Mouse (Mus musculus) cerebellum, adult 18-20 months (tissue): ENCODE results near the gene Jak1.
"Not testable (repeated sequence)": the region's sequence is repeated elsewhere in the genome, so short reads cannot be mapped to it uniquely, and the experiment has no call there.

Experiments used
- DNase-seq, 2 experiments: peaks; one replicate each; pipeline ENCODE4 v3.0.0; 2021

The Jak1 gene

DNA sequence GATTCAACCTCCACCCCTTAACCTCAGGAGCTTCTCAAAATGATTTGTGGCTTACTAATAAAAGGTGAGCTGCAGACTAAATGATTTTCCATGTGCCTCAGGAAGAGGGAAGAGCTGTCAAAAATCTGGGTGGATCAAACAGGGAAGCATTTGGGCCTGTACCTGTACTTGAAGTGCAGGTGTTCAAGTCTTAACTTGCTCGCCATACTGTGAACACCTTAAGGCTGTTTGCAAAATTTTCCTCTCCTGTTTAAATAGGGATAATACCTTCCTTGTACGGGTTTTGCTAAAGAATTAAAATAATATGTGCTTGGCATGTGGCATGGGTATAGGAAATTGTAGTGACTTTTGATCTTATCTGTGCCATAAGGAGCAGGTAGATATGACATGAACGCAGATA is 5.7 kb upstream of the Jak1 start:
- DNase-seq, result no peak

- not testable (repeated sequence) for DNase-seq
Measured at GRCm38 (mm10) chr4:101268506-101268905, 3.4 kb upstream of the Jak1 start.

- DNase-seq, result no peak
Measured at GRCm38 (mm10) chr4:101265523-101265922, 441 bp upstream of the Jak1 start.

DNA sequence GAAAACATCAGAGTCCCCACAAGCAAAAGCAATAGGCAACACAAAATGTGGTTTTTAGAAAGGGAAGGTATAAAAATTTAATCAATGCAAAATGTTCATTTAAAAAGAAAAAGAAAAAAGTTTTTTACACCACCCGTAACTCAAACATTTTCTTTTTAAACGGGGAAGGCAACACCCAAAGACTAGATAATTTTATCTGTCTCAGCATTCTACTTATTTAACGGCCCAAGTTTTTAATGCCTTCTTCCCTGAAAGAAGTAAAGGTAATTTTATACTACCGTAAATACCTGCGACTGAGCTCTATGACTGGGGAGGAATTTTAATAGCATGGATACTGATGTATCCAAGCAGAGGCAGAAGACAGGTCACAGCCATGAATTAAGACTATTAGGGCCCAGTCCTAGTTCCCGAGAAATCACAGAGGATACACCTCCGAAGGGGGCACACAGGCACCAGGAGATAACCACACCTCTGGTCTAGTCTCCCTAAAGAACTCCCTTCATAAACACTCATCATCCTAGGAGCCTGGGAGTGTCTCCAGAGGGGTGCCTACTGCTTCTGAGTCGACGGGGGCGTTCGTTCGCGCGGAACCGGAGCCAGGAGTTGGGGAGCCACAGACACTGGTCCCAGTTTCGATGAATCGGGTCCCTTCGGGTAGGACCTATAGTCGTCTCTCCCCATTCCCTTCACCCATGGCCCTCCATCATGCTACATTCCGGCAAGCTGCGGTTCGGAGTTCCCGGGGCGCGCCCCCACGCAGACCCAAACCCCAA is 928 bp downstream of the Jak1 start:
- no peak for DNase-seq

- no peak for DNase-seq
Measured at GRCm38 (mm10) chr4:101261596-101261995, 3.5 kb downstream of the Jak1 start.

DNA sequence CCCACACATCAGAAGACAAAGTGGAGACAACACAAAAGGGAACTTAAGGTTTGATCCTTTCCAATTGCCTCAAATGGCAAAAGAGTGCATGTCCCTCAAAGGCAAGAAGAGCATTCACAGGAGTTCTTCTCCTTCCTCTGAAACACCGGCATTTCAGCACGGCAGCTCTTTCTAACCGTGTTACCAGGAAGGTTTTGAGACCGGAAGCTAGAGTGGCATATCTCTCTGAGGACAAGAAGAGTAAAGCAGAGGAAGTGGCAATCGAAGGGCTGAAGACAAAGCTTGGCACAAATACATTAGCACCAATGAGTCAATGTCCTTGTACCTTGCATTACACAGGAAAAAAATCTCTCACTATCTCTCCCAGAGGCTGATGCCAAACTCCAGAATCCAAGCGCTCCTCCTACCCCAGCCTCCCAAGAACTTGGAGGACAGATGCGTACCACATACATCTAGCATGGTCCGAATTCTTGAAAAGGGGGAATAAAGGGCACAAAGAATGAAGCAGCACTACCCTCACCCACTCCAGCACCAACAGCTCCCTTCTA is 4.3 kb downstream of the Jak1 start:
- DNase-seq, result no peak

DNA sequence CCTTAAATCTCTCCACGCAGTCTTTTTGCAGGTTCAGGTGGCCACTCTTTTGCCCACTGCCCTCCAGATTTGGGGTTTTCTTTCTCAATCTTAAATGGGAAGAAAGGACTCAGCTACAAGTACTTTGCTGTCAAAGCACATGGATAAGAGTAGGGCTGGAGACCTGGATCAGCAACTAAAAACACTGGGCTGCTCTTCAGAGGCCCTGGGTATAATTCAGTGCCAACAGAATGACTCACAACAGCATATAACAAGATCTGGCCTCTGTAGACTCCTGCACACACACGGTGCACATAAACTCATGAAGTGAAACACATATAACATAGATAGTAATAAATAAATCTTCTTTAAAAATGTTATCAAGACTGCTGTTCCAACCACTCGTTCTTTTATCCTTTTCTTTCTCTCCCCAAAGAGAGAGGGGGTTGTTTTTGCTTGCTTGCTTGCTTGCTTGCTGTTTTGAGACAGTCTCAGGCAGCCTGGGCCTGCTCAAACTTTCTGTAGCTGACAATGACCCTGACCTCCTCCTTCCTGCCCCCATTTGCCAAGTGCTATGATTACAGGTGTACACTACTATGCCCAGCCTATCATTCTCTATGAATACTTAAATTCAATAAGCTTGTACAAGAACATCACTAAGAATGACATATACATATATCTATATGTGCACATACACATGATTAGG is 8.4 kb downstream of the Jak1 start:
- no peak for DNase-seq

- no peak for DNase-seq
Measured at GRCm38 (mm10) chr4:101254606-101255349, 10.3 kb downstream of the Jak1 start.

DNA sequence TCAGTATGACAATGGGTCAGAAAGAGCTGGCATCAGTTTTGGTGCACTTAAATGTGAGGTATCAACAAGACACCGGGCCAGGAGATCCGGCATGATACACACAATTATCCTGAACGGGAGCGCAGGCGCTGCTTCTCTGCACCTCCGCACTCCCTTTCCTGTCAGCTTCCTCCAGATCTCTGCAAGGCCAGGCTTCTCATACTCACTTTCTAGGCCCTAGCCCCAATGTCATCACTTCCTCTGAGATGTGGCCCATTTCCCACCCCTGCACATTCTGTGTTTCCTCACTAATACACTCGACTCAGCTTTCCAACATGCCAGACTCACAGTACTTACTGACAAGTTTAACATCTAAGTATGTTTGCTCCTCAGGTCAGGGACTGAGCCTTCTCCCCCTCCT is 11.1 kb downstream of the Jak1 start:
- DNase-seq, result no peak

DNA sequence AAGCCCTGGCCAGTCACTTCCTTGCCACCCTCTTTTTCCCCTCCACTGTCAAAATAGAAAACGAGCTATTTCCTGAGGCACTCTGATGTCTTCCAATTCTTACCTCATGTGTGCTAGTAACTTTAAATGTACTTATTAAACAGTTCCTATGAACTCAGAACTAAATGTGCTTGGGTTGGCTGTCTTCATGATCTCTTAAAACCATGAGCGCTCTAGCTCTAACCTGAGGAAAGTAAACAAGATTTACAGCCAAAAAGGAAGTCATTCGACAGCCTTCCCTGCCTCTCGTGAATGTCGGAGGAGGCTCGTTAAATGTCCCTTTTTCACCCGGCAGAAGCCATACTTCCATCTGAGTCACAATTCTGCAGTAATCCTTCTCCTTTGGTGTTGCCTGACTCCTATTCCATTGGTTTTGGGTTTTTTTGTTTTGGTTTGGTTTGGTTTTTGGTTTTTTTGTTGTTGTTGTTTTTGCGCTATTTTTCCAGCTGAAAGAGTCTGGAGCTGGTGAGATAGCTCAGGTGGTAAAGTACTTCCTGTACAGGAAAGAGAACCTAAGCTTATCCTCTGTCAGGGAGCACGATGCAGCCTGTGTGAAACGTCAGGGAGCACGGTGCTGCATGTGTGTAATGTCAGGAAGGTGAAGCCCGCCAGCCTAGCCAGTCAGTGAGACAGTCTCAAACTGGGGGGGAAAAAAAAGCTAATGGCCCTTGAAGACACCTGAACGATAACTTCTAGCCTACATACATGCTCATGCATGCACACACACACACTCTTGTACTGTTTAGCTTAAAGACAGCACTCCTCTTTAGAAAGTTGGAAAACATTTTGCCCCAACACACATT is 12.1 kb downstream of the Jak1 start:
- no peak for DNase-seq

DNA sequence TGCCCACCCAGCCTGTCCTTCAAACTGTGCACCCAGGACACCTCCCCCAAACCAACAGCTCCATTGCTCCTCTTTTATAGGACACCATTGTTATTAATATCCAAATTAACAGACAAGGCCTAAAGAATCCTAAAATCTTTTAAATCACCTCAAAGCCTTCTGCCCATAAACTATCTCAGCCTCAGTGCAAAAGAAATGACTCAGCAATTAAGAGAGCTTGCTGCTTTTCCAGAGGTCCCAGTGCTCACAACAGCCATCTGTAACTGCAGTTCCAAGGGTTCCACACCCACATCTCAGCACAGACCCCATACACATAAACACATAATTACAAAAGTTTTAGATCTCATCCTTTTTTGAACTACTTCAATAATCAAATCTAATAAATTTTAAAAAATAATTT is 13.1 kb downstream of the Jak1 start:
- no peak for DNase-seq

- DNase-seq, result no peak
Measured at GRCm38 (mm10) chr4:101249977-101250743, 14.9 kb downstream of the Jak1 start.

DNA sequence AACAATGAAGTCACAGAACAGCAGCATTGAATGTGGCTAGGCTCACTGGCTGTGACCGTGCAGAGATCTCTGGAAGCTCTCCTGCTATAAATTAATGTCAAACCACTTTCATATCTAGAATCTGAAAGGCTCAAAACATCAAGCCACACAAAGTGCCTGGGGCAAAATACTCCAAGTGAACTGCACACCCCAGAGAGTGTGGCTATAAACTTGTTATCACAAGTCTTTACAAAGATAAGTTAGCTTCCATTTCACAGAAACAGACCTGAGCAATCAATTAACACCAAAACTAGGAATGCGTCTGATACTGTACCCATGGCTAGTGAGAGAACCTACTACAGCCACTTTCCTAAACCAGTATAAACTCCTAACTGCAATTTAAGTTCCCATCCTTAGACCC is 17.7 kb downstream of the Jak1 start:
- no peak for DNase-seq

DNA sequence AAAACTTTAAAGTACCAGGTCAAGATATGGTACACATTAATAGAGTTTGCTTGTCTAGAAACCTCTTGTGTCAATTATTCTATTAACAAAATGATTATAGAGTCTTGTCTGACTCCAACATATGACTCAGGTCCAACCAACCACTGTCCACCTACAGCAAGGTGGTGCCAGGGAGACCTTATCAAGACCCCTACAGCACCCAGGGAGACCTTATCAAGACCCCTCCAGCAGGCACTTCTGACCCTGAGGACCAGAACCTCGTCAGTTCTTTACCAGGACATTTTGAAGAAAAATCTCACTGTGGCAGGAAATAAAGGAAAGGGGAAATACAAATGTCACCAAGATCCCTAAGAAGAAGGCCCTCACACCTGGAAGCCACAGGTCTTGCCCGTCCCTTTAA is 18.5 kb downstream of the Jak1 start:
- no peak for DNase-seq

- DNase-seq, result peak in 1 of 2 experiments; percentile 19
Measured at GRCm38 (mm10) chr4:101244257-101245011, 20.6 kb downstream of the Jak1 start.

DNA sequence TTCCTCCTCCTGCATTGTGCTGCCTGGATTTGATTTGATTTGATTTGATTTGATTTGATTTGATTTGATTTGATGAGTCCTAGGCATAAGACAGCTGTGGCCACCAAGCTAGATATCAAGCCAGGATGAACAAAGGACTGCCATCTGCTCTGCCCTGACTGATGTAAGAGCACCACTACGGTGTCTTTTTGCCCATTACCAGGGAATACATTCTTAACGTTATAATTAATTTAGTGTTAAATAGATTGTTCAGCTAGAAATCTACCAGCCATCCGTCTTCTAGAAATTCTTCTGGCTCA is 24.3 kb downstream of the Jak1 start:
- DNase-seq, result no peak

DNA sequence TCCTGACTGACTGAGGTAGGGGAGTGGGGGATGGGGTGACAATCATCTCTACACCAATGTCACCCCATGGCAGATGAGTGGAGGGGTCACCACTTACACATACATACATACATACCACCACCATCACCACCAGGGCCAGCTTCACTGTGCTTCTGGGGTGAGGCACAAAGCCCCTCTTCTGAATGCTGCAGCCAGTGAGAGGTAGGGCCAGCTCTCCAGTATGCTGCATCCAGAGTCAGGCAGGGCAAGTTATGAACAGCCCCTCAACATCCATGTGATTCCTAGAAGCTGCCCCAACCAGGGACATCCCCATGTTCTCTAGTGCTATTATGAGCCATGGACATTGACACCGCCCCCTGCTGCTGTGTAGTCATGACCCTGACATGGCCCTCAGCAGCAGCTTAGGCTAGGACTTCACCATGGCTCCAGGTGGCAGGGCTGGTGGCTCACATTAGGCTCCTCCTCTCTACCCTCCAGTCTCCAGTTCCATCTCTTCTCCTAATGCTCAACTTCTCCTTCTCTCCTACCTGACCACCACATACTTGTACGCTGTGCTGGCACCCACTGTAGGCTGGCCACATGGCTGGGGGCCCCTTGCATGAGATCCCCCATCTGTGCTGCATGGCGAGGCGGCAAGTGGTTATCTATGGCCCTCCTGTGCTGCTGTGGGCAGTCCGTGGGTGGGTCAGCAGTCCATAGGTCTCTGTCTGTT is 24.8 kb downstream of the Jak1 start:
- no peak for DNase-seq

DNA sequence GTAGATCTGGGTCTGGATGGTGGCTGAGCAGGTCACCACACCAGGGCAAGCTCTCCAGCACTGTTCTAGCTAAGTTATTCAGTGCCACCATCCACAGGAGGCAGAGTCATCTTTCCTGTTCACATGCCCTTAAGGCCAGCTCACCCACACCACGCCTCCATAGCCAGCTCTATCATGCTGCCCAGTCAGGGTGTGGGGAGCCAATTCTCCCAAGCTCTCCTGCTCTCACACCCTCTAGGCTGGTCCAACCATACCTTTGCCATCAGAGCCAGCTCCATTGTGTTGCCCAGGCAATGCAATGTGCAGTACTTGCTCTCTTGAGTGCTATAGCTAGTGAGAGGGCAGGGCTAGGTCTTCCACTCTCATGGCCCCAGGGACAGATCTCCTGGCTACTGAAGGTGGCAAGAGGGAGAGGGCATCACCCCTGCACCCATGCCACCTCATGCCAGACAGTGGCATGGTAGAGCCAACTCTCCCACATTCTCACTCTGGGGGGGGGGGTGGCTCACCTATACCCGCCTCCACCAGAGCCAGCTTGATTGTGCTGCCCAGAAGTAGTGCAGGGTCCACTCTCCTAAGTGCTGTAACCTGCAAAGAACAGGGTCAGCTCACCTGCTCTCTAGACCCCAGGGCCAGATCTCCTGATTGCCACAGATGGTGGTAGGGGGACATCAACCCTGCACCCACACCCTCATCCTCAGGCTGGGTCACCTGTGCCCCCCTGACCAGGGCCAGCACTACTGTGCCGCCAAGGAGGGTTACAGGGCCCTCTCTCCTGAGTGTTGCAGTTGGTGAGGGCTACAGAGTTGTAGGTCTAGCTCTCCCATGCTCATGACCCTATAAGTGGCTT is 25.5 kb downstream of the Jak1 start:
- no peak for DNase-seq

DNA sequence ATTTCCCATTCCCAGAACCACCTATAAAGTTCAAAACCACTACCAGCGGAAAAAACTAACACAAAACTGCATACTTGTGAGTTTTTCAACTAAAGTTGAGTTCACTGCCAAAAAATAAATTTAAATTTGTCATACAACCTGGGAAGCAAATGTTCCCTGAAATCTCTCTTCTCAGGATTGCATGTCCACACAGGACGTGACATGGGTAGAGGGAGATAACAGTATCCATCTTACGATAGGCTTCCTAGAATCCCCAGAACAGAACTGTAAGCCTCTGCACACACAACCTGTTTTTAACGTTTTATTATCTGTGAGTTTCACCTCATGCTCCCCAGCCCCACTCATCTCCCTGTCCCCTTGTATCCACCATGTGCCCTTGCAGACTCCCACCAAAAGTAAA is 26.5 kb downstream of the Jak1 start:
- DNase-seq, result no peak

GRCm38 (mm10) chr4:101236797-101237196 is 28.3 kb downstream of the Jak1 start:
- no peak for DNase-seq
